Mouse (Mus musculus) common myeloid progenitor, adult 5-6 weeks (primary cell): ENCODE data around the gene Dock2. TPM values are rescaled to one million over a fixed set of nuclear protein-coding genes. Genes with fewer than 3 reads are reported as not detected.

ENCODE experiments used
- total RNA-seq: library from RNA; stranded (forward); fragments of 200-1000, 187-1606 nt; gene quantifications from 2 replicates; pipeline ENCODE4 v1.2.3, GENCODE M21; 2017

Dock2 gene
- total RNA-seq, 1 experiment from 2014 or later: 124 TPM

Other genes with a start within 250 kb of the Dock2 start
- gene Spdl1, start 49.7 kb upstream of the Dock2 start, total RNA-seq: 33.0 and 42.4 TPM in 2 replicates